ENCODE assay signal across 34 mouse cellular contexts in genomic region chr1:134173081-134173480, GRCm38 (mm10). TPM values are rescaled to one million over a fixed set of nuclear protein-coding genes. Genes with fewer than 3 reads are reported as not detected.
"Had no signal": no experiment of that assay in that cellular context is flagged by ENCODE, and none has a peak within 500 bp of the region (broad histone marks: within the 10 kb centered on the region; RNA-seq: fewer than 3 reads in every experiment).

No protein-coding gene starts in this region.

- DNase-seq: layer of hippocampus, postnatal 36 days; left cerebral cortex, postnatal 4 days; liver, embryonic 13.5 days; lung, adult 18-20 months; lung, adult 2 months; lung, embryonic 14.5 days; lung, postnatal 10 days; lung, postnatal 14 days; lung, postnatal 36 days; lung, postnatal 4 days; midbrain, embryonic 14.5 days had no signal

- H3K27ac ChIP-seq: left cerebral cortex, adult 2 months; limb, embryonic 10.5 days; limb, embryonic 12.5 days; limb, embryonic 13.5 days; limb, embryonic 15.5 days; liver, embryonic 13.5 days; liver, embryonic 14.5 days; liver, embryonic 15.5 days; lung, embryonic 15.5 days; macrophage; midbrain, embryonic 12.5 days; midbrain, embryonic 13.5 days; midbrain, embryonic 15.5 days; neural tube, embryonic 12.5 days had no signal

- H3K36me3 ChIP-seq: limb, embryonic 10.5 days; limb, embryonic 12.5 days; limb, embryonic 13.5 days; limb, embryonic 15.5 days; liver, embryonic 13.5 days; liver, embryonic 15.5 days; lung, embryonic 15.5 days; midbrain, embryonic 12.5 days; midbrain, embryonic 13.5 days; midbrain, embryonic 15.5 days; neural tube, embryonic 12.5 days had no signal

- H3K4me2 ChIP-seq: limb, embryonic 12.5 days; limb, embryonic 13.5 days; limb, embryonic 15.5 days; liver, embryonic 11.5 days; liver, embryonic 13.5 days; liver, embryonic 15.5 days; lung, embryonic 14.5 days; lung, embryonic 15.5 days; midbrain, embryonic 12.5 days; midbrain, embryonic 13.5 days; midbrain, embryonic 15.5 days; neural tube, embryonic 12.5 days had no signal

- H3K4me3 ChIP-seq: left cerebral cortex, adult 2 months; limb, embryonic 10.5 days; limb, embryonic 12.5 days; limb, embryonic 13.5 days; limb, embryonic 15.5 days; liver, embryonic 13.5 days; liver, embryonic 15.5 days; lung, embryonic 15.5 days; megakaryocyte, embryonic 14.5 days; midbrain, embryonic 12.5 days; midbrain, embryonic 13.5 days; midbrain, embryonic 15.5 days; myocyte; neural tube, embryonic 12.5 days had no signal

- H3K4me1 ChIP-seq: limb, embryonic 12.5 days; limb, embryonic 13.5 days; lung, embryonic 15.5 days; midbrain, embryonic 12.5 days; midbrain, embryonic 13.5 days; midbrain, embryonic 15.5 days; neural tube, embryonic 12.5 days had no signal

- H3K9me3 ChIP-seq: limb, embryonic 10.5 days; limb, embryonic 12.5 days; limb, embryonic 13.5 days; limb, embryonic 15.5 days; liver, embryonic 13.5 days; liver, embryonic 15.5 days; lung, embryonic 15.5 days; midbrain, embryonic 12.5 days; midbrain, embryonic 13.5 days; midbrain, embryonic 15.5 days; neural tube, embryonic 12.5 days had no signal

- H3K9ac ChIP-seq: limb, embryonic 12.5 days; limb, embryonic 13.5 days; limb, embryonic 15.5 days; liver, embryonic 13.5 days; liver, embryonic 14.5 days; liver, embryonic 15.5 days; lung, embryonic 14.5 days; lung, embryonic 15.5 days; midbrain, embryonic 12.5 days; midbrain, embryonic 13.5 days; midbrain, embryonic 15.5 days; neural tube, embryonic 12.5 days had no signal

- ATAC-seq: lung, postnatal 0 days; midbrain, embryonic 13.5 days; midbrain, embryonic 15.5 days; midbrain, embryonic 16.5 days had no signal

- H3K27me3 ChIP-seq: limb, embryonic 12.5 days; limb, embryonic 13.5 days; limb, embryonic 15.5 days; liver, embryonic 13.5 days; liver, embryonic 15.5 days; lung, embryonic 15.5 days; midbrain, embryonic 12.5 days; midbrain, embryonic 13.5 days; midbrain, embryonic 15.5 days; neural tube, embryonic 12.5 days had no signal

RNA-seq across cellular contexts. Expression of gene Chil1, which starts 8.9 kb away (rescaled TPM):
- polyA plus RNA-seq: lung, embryonic 14.5 days had no signal

RNA-seq across cellular contexts. Expression of gene Mybph, which starts 20.2 kb away (rescaled TPM):
- total RNA-seq: left cerebral cortex, postnatal 10 days; left cerebral cortex, postnatal 14 days; megakaryocyte-erythroid progenitor cell, adult 5-6 weeks; midbrain, postnatal 0 days; monocyte, adult 5-6 weeks had no signal
- polyA plus RNA-seq: lung, embryonic 14.5 days; macrophage; midbrain, embryonic 12.5 days; midbrain, postnatal 0 days had no signal
